Mouse (Mus musculus): Measurements from ENCODE around the gene AC124108.1. TPM values are rescaled to one million over a fixed set of nuclear protein-coding genes. Genes with fewer than 3 reads are reported as not detected.

AC124108.1 gene
- polyA plus RNA-seq, 1 experiment from 2014 or later: 0.04 TPM

GRCm38 (mm10) chr1:132194624-132195023 lies 3.4 kb downstream of the AC124108.1 start:
- no peaks in the 10 kb centered on the region for H3K36me3 ChIP-seq (ENCODE audit: control insufficient read depth, insufficient read depth, low read length)

GRCm38 (mm10) chr1:132195100-132195499 lies 3.8 kb downstream of the AC124108.1 start:
- peaks cover 5% of the 10 kb centered on the region for H3K4me1 ChIP-seq (replicated peaks; ENCODE audit: control insufficient read depth, insufficient read depth, low read length)
- H3K27me3 ChIP-seq (replicated peaks; ENCODE audit: control insufficient read depth, insufficient read depth, low read length): peaks cover 84% of the 10 kb centered on the region
- no peak overlapping the region for H3K4me3 ChIP-seq (ENCODE audit: low read depth, low read length)
- H3K9ac ChIP-seq (ENCODE audit: low read depth, low read length): no peak overlapping the region
- no peaks in the 10 kb centered on the region for H3K9me3 ChIP-seq (ENCODE audit: control insufficient read depth, low read length)
- H3K27ac ChIP-seq (ENCODE audit: low read depth, low read length): no peak overlapping the region
- DNase-seq (ENCODE audit: low spot score) (no peak), ATAC-seq (replicated peaks; ENCODE audit: low FRiP score) (no peak)
- WGBS: 70% methylated on average over 9 of the region's 9 CpGs
- H3K36me3 ChIP-seq (ENCODE audit: control insufficient read depth, insufficient read depth, low read length): no peaks in the 10 kb centered on the region
- H3K4me2 ChIP-seq: no peak overlapping the region

More at GRCm38 (mm10) chr1:132194624-132195023, 3.4 kb downstream of the AC124108.1 start:
- no peak for DNase-seq (ENCODE audit: low spot score)
- Histone ChIP-seq H3K9ac (ENCODE audit: low read depth, low read length) (no peak overlapping the region), H3K27me3 (replicated peaks; ENCODE audit: control insufficient read depth, insufficient read depth, low read length) (peaks cover 84% of the 10 kb centered on the region), H3K9me3 (ENCODE audit: control insufficient read depth, low read length) (no peaks in the 10 kb centered on the region), H3K4me2 (no peak overlapping the region), H3K4me1 (replicated peaks; ENCODE audit: control insufficient read depth, insufficient read depth, low read length) (peaks cover 6% of the 10 kb centered on the region), H3K4me3 (ENCODE audit: low read depth, low read length) (no peak overlapping the region), H3K27ac (ENCODE audit: low read depth, low read length) (no peak overlapping the region)
- ATAC-seq (replicated peaks; ENCODE audit: low FRiP score): no peak
- 58% methylated on average over 3 of the region's 3 CpGs for WGBS

GRCm38 (mm10) chr1:132195681-132196080 lies 4.4 kb downstream of the AC124108.1 start:
- no peak for ATAC-seq (replicated peaks; ENCODE audit: low FRiP score)
- no peak overlapping the region for H3K4me3 ChIP-seq (ENCODE audit: low read depth, low read length)
- H3K4me2 ChIP-seq: no peak overlapping the region
- no peaks in the 10 kb centered on the region for H3K36me3 ChIP-seq (ENCODE audit: control insufficient read depth, insufficient read depth, low read length)
- DNase-seq (ENCODE audit: low spot score): no peak
- no peaks in the 10 kb centered on the region for H3K9me3 ChIP-seq (ENCODE audit: control insufficient read depth, low read length)
- no peaks in the 10 kb centered on the region for H3K4me1 ChIP-seq (replicated peaks; ENCODE audit: control insufficient read depth, insufficient read depth, low read length)
- peaks cover 83% of the 10 kb centered on the region for H3K27me3 ChIP-seq (replicated peaks; ENCODE audit: control insufficient read depth, insufficient read depth, low read length)
- no peak overlapping the region for H3K27ac ChIP-seq (ENCODE audit: low read depth, low read length)
- H3K9ac ChIP-seq (ENCODE audit: low read depth, low read length): no peak overlapping the region
- 48% methylated on average over 5 of the region's 5 CpGs for WGBS

GRCm38 (mm10) chr1:132196337-132196736 lies 5.1 kb downstream of the AC124108.1 start:
- Histone ChIP-seq H3K27me3 (replicated peaks; ENCODE audit: control insufficient read depth, insufficient read depth, low read length) (peaks cover 78% of the 10 kb centered on the region), H3K36me3 (ENCODE audit: control insufficient read depth, insufficient read depth, low read length) (no peaks in the 10 kb centered on the region), H3K4me3 (ENCODE audit: low read depth, low read length) (no peak overlapping the region), H3K9me3 (ENCODE audit: control insufficient read depth, low read length) (no peaks in the 10 kb centered on the region), H3K9ac (ENCODE audit: low read depth, low read length) (no peak overlapping the region), H3K27ac (ENCODE audit: low read depth, low read length) (no peak overlapping the region), H3K4me1 (replicated peaks; ENCODE audit: control insufficient read depth, insufficient read depth, low read length) (no peaks in the 10 kb centered on the region), H3K4me2 (no peak overlapping the region)
- 43% methylated on average over 7 of the region's 7 CpGs for WGBS
- ATAC-seq (replicated peaks; ENCODE audit: low FRiP score) (no peak), DNase-seq (ENCODE audit: low spot score) (no peak)

- Histone ChIP-seq H3K27ac (ENCODE audit: low read depth, low read length) (no peak overlapping the region), H3K4me3 (ENCODE audit: low read depth, low read length) (no peak overlapping the region), H3K4me1 (replicated peaks; ENCODE audit: control insufficient read depth, insufficient read depth, low read length) (no peaks in the 10 kb centered on the region), H3K36me3 (ENCODE audit: control insufficient read depth, insufficient read depth, low read length) (no peaks in the 10 kb centered on the region), H3K27me3 (replicated peaks; ENCODE audit: control insufficient read depth, insufficient read depth, low read length) (peaks cover 77% of the 10 kb centered on the region), H3K9ac (ENCODE audit: low read depth, low read length) (no peak overlapping the region), H3K4me2 (no peak overlapping the region), H3K9me3 (ENCODE audit: control insufficient read depth, low read length) (no peaks in the 10 kb centered on the region)
- 14% methylated on average over 9 of the region's 9 CpGs for WGBS
- ATAC-seq (replicated peaks; ENCODE audit: low FRiP score) (no peak), DNase-seq (ENCODE audit: low spot score) (no peak)
Measured at GRCm38 (mm10) chr1:132197666-132198065, 6.4 kb downstream of the AC124108.1 start.

GRCm38 (mm10) chr1:132198401-132199071 lies 7.3 kb downstream of the AC124108.1 start:
- ATAC-seq (replicated peaks; ENCODE audit: low FRiP score) (no peak), DNase-seq (ENCODE audit: low spot score) (no peak)
- no peaks in the 10 kb centered on the region for H3K36me3 ChIP-seq (ENCODE audit: control insufficient read depth, insufficient read depth, low read length)
- no peak overlapping the region for H3K4me3 ChIP-seq (ENCODE audit: low read depth, low read length)
- no peaks in the 10 kb centered on the region for H3K9me3 ChIP-seq (ENCODE audit: control insufficient read depth, low read length)
- H3K27ac ChIP-seq (ENCODE audit: low read depth, low read length): no peak overlapping the region
- H3K27me3 ChIP-seq (replicated peaks; ENCODE audit: control insufficient read depth, insufficient read depth, low read length): peaks cover 71% of the 10 kb centered on the region
- 77% methylated on average over 16 of the region's 16 CpGs for WGBS
- H3K9ac ChIP-seq (ENCODE audit: low read depth, low read length): no peak overlapping the region
- no peak overlapping the region for H3K4me2 ChIP-seq
- H3K4me1 ChIP-seq (replicated peaks; ENCODE audit: control insufficient read depth, insufficient read depth, low read length): no peaks in the 10 kb centered on the region

GRCm38 (mm10) chr1:132199244-132199643 lies 8.0 kb downstream of the AC124108.1 start:
- ATAC-seq (replicated peaks; ENCODE audit: low FRiP score) (no peak), DNase-seq (ENCODE audit: low spot score) (no peak)
- no peak overlapping the region for H3K9ac ChIP-seq (ENCODE audit: low read depth, low read length)
- peaks cover 67% of the 10 kb centered on the region for H3K27me3 ChIP-seq (replicated peaks; ENCODE audit: control insufficient read depth, insufficient read depth, low read length)
- no peaks in the 10 kb centered on the region for H3K9me3 ChIP-seq (ENCODE audit: control insufficient read depth, low read length)
- no peaks in the 10 kb centered on the region for H3K36me3 ChIP-seq (ENCODE audit: control insufficient read depth, insufficient read depth, low read length)
- WGBS: 63% methylated on average over 6 of the region's 6 CpGs
- H3K27ac ChIP-seq (ENCODE audit: low read depth, low read length): no peak overlapping the region
- H3K4me3 ChIP-seq (ENCODE audit: low read depth, low read length): no peak overlapping the region
- no peaks in the 10 kb centered on the region for H3K4me1 ChIP-seq (replicated peaks; ENCODE audit: control insufficient read depth, insufficient read depth, low read length)
- no peak overlapping the region for H3K4me2 ChIP-seq

- H3K36me3 ChIP-seq (ENCODE audit: control insufficient read depth, insufficient read depth, low read length): no peaks in the 10 kb centered on the region
- H3K27me3 ChIP-seq (replicated peaks; ENCODE audit: control insufficient read depth, insufficient read depth, low read length): peaks cover 60% of the 10 kb centered on the region
- no peak overlapping the region for H3K4me3 ChIP-seq (ENCODE audit: low read depth, low read length)
- H3K9ac ChIP-seq (ENCODE audit: low read depth, low read length): no peak overlapping the region
- WGBS: 15% methylated on average over 12 of the region's 12 CpGs
- DNase-seq (ENCODE audit: low spot score) (peak; percentile 29), ATAC-seq (replicated peaks; ENCODE audit: low FRiP score) (no peak)
- H3K9me3 ChIP-seq (ENCODE audit: control insufficient read depth, low read length): no peaks in the 10 kb centered on the region
- H3K4me2 ChIP-seq: peak overlapping the region; percentile 28
- H3K27ac ChIP-seq (ENCODE audit: low read depth, low read length): no peak overlapping the region
- H3K4me1 ChIP-seq (replicated peaks; ENCODE audit: control insufficient read depth, insufficient read depth, low read length): no peaks in the 10 kb centered on the region
Measured at GRCm38 (mm10) chr1:132199934-132200333, 8.7 kb downstream of the AC124108.1 start.
